In the genomic region with DNA sequence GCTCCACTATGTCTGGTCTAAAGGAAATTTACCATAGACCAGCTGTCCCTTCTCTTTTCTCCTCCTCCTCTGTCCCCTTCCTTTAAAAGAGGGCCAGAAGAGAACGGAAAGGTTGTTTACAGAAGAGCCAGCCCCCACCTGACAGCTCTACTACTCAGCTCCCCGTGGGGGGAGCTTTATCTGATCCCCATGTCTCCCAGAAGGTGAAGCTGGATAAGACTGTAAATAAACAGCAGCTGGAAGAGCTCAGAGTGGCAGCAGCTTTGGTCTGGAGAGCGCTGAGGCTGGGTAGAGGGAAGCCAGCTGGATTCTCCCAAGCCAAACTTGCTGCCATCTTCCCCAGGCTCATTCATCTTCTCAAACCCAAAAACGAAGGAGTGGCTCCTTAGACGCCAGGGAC, we compare ENCODE assay signal across 1 mouse cellular context.
TF ChIP-seq lines count a peak whose summit lies in the region.

No protein-coding gene starts in this region.

TF ChIP-seq in MEL, 35 proteins besides CTCF, POLR2A, EP300 and RAD21:
- TF ChIP-seq RCOR1 (IDR thresholded peaks at IDR 0.05; ENCODE audit: low read depth, low read length): no peak
- TF ChIP-seq MAZ (IDR thresholded peaks at IDR 0.05; ENCODE audit: low read depth, low read length): peak; percentile 64; the same call in 1 of the 2 replicates
- no peak for TF ChIP-seq MEF2A (IDR thresholded peaks at IDR 0.05; ENCODE audit: extremely low read depth, insufficient replicate concordance, low read depth, low read length, poor library complexity, severe bottlenecking)
- no peak for TF ChIP-seq POLR2AphosphoS5 (IDR thresholded peaks at IDR 0.05; ENCODE audit: borderline replicate concordance, low read depth, low read length)
- TF ChIP-seq MAFK (IDR thresholded peaks at IDR 0.05; ENCODE audit: borderline replicate concordance, low read depth, low read length): no peak
- TF ChIP-seq MYC (IDR thresholded peaks at IDR 0.05; ENCODE audit: low read depth, low read length): no peak
- TF ChIP-seq GATA1 (IDR thresholded peaks at IDR 0.05; ENCODE audit: low read depth, low read length): peak; percentile 73
- no peak for TF ChIP-seq CHD2 (IDR thresholded peaks at IDR 0.05; ENCODE audit: low read length)
- no peak for TF ChIP-seq ZNF384 (IDR thresholded peaks at IDR 0.05; ENCODE audit: low read depth, low read length)
- no peak for TF ChIP-seq NELFE (IDR thresholded peaks at IDR 0.05; ENCODE audit: low read depth, low read length)
- no peak for TF ChIP-seq USF2 (IDR thresholded peaks at IDR 0.05; ENCODE audit: borderline replicate concordance in 1 of 2, insufficient read depth in 1 of 2, low read depth in 1 of 2, low read length in 2 of 2)
- TF ChIP-seq ETS1 (IDR thresholded peaks at IDR 0.05; ENCODE audit: low read depth, low read length): peak; percentile 86
- peak; percentile 89 for TF ChIP-seq TCF12 (IDR thresholded peaks at IDR 0.05; ENCODE audit: low read depth, low read length)
- TF ChIP-seq MYB (IDR thresholded peaks at IDR 0.05; ENCODE audit: low read depth, low read length): no peak
- TF ChIP-seq JUND (IDR thresholded peaks at IDR 0.05; ENCODE audit: low read depth, low read length): no peak
- TF ChIP-seq USF1 (IDR thresholded peaks at IDR 0.05; ENCODE audit: low read depth, low read length): no peak
- no peak for TF ChIP-seq ELF1 (IDR thresholded peaks at IDR 0.05; ENCODE audit: low read depth, low read length)
- no peak for TF ChIP-seq BHLHE40 (IDR thresholded peaks at IDR 0.05; ENCODE audit: borderline replicate concordance, low read depth, low read length)
- no peak for TF ChIP-seq KAT2A (conservative IDR thresholded peaks at IDR 0.05; ENCODE audit: low read depth, low read length)
- no peak for TF ChIP-seq HCFC1 (IDR thresholded peaks at IDR 0.05; ENCODE audit: low read depth, low read length)
- no peak for TF ChIP-seq NRF1 (IDR thresholded peaks at IDR 0.05; ENCODE audit: insufficient read depth, low read depth, low read length, poor library complexity, severe bottlenecking)
- no peak for TF ChIP-seq ZC3H11A (IDR thresholded peaks at IDR 0.05; ENCODE audit: low read depth, low read length)
- no peak for TF ChIP-seq E2F4 (IDR thresholded peaks at IDR 0.05; ENCODE audit: borderline replicate concordance, low read depth, low read length)
- no peak for TF ChIP-seq UBTF (IDR thresholded peaks at IDR 0.05; ENCODE audit: borderline replicate concordance, insufficient read depth, low read depth, low read length)
- no peak for TF ChIP-seq ZKSCAN1 (IDR thresholded peaks at IDR 0.05; ENCODE audit: low read depth, low read length)
- TF ChIP-seq ZMIZ1 (IDR thresholded peaks at IDR 0.05; ENCODE audit: low read depth, low read length): no peak
- TF ChIP-seq MXI1 (IDR thresholded peaks at IDR 0.05; ENCODE audit: low read depth, low read length): 0 out of 2 replicates have a peak, but pooled peaks have one; percentile 21
- TF ChIP-seq SIN3A (IDR thresholded peaks at IDR 0.05; ENCODE audit: low read length): no peak
- no peak; the same call in 1 of the 2 replicates for TF ChIP-seq MAX (IDR thresholded peaks at IDR 0.05; ENCODE audit: low read length)
- TF ChIP-seq TAL1 (IDR thresholded peaks at IDR 0.05; ENCODE audit: low read length): peak; percentile 41
- TF ChIP-seq TBP (IDR thresholded peaks at IDR 0.05; ENCODE audit: low read depth, low read length): no peak
- TF ChIP-seq SMC3 (IDR thresholded peaks at IDR 0.05; ENCODE audit: low read depth, low read length): no peak
- TF ChIP-seq CHD1 (IDR thresholded peaks at IDR 0.05; ENCODE audit: low read depth, low read length): no peak
- no peak for TF ChIP-seq GABPA (IDR thresholded peaks at IDR 0.05; ENCODE audit: low read depth, low read length)
- TF ChIP-seq POLR2AphosphoS2 (IDR thresholded peaks at IDR 0.05; ENCODE audit: low read length): no peak
